Mouse (Mus musculus): ENCODE data around the gene Gatad2b. TPM values are rescaled to one million over a fixed set of nuclear protein-coding genes. Genes with fewer than 3 reads are reported as not detected.

The Gatad2b gene
- 12.1 TPM for polyA plus RNA-seq (2017; shearing (Covaris generic))

DNA sequence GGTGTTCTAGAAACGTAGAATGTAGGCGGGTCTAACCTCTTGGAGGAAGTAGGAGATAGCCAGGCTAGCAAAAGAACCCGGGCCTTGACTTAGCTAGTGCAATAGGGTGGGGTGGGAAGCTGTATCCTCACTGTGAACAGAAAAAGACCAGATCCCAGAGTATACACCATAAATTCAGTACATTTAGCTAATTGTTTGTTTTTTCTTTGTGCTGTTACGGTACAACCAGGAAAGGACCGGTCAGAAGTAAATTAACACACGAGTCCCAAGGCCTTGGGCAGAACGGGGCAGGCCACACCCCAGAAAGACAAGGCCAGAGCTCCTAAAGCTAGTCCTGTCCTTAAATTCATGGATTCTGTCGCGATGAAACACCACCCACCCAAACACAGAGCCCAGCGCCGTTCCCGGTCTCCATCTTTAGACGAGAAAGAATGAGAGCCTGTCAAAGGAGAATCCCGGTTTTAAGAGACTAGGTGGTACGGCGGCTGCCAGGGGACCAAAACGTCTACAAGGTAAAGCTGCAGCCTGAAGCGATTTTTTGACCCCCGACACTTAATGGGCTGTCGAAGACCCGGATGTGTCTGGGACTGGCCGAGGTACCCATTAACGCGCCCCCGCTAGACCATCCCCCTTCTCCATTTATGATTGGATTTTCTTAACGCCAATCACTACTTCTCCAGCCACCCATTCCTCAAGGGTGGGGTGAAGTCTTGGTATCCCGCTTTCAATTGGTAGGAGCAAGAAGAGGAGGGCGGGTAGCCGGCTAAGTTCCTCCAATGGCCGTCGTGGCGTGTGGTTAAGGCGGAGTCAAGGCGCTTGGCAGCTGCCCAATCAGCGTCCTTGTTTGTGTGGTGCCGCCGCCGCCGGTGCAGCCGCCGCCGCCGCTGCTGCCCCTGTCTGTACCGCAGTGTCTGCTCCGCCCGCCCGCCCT, at the start of gene Gatad2b:
Gene Gatad2b (plus strand): TSS at position 834 of the 931 bp plus-strand sequence.

DNA sequence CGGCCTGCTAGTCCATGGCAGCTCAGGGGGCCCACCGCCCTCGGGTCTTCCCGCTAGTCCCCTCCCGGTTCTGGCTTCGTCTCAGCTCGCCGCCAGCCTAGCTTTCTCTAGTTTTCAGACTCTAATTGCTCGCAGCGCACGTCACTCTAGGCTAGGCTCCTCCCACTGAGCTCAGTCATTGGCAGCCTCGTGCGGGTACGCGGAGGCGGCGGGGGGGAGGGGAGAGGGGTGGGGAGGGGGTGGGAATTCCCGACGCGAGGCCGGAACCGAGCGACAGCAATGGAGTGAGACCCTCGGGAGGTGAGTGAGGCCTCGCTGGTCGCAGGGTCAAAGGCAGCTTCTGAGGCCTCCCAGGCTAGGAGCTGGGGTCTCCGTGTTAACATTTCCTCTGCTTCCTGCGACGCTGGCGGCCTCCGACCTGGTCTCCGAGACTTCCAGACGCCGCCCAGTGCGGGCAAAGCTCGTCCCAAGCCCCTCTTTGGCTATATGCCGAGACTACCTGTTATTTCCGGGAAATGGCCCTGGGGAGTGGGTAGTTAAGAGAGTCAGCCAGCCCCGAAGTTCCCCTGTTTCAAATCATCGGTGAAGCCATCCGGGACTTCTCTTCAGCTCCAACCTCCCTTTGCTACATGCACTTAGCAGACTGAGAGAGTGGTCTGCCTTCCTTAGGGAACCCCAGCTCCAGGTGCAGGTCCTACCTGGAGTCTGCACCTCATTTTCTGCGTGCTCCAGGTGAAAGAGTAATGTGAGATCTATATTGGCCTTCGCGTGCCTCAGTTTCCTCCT, 44.8 kb upstream of the Gatad2b start, which contains the start of gene Slc39a1:
Gene Slc39a1 (plus strand): TSS at position 213 of the 786 bp plus-strand sequence.

DNA sequence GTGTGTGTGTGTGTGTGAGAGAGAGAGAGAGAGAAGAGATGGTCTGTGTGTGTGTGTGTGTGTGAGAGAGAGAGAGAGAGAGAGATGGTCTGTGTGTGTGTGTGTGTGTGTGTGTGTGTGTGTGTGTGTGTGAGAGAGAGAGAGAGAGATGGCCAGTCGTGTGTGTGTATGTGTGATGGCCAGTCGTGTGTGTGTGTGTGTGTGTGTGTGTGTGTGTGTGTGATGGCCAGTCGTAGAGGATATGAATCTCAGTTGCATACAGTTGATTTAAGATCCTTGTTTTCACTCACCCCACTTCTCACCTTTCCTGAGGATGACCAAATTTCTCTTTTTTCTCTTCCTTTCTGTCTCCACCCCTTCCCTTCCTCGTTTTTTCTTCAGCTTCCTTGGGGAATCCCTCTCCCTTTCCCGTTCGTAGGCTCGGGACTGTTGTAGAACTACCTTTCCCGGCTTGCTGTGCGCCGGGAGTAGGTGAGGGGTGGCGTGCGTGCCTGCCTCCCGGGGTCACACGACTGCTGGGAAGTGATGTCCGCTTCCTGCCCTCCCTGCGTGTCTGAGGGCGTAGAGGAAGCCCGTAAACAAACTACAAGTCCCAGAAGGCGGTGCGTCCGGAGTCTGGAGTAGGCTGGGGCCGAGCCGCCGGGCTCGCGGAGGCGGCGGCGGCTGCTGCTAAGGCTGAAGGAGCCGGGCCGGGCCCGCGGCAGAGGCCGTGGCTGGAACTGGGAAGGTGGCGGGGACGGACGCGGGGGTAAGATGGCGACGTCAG, 39.1 kb upstream of the Gatad2b start, which contains the start of gene Crtc2:
Gene Crtc2 (plus strand): TSS at position 511 of the 766 bp plus-strand sequence.

DNA sequence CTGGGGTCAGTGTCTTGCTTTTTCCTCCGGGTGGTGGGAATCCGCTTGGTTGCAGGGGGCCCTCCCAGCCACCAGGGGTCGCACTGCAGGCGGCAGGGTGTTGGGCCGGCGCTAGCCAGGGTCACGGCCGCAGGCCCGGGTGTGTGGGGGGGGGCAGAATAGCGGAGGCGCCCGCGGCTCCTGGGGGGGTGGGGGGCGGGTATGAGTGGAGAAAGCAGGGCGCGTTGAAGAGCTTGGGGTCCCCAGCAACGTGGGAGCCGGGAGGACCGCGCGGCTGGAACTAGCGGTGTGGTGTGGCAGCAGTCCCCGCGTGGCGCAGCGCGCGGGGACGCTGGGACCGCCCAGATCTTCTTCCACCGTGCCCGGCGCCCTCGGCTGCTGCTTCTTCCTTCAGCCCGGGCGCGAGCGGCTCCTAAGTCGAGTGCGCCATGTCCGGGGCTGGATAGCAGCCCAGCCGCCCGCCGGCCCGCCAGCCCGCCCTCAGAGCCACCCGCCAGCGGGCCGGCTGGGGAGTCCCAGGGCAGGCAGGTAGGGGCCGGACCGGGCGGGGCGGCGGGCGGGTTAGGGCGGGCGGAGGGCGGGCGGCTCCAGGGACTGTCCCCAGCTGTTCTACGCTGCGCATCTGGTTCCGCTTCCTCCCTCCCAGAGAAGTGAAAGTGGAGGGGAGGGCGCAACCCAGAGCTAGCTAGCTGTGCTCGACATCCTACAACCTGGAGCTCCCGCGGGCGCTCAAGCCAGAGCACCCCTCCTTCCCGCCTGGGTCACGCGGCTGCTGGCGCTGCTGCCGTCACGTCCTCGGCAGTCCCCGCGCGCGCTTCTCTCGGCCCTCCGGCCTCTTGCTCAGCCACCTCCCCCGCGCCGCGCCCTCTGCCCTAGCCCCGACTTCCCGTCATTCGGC, 27.7 kb upstream of the Gatad2b start, which contains the start of gene Dennd4b:
Gene Dennd4b (plus strand): TSS at position 152 of the 898 bp plus-strand sequence.

DNA sequence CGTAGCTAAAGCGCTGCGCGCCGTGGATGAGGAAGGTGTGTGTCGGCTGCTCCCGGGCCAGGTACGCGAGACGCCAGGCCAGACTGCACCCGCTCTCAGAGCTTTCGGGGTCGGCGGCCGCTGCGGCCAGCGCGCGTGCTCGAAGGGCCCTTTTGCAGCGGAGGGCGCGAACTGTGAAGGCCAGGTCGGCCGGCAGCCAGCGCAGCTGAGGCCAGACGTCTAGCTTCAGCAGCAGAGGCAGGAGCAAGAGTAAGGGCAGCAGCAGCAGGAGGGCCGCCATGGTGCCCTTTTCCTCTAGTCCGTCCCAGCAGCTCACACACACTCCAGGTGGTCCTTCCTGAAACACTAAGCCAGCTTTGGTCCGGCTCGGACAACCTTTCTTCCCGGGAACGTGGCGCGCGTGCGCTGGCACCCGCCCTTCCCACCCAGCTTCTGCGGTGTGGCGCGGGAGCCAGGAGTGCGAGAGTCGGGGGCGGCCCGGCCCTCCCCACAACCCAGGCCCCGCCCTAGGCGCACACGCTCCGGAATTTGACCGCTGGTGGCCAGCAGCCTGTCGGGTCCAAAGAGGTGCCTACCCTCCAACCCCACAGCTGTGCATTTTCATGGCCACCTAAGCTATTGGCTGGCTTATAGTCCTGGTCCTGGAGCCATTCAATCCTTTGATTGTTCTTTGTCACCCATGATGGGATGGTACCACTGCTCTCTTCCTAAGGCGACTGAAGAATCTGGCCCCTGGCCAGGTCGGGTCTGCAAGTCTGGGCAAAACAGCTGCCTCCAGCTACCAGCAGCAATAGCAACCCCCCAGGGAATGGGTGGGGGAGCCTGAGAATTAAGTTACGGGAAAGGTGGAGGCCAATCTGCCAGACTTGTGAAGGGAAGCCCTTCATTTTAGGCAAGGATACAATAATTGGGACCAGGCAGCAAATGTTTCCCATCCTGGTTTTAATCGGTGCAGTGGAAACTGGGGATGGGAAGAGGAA, 96.8 kb downstream of the Gatad2b start, which contains the start of gene Slc27a3:
Gene Slc27a3 (minus strand): TSS at position 428 of the 980 bp plus-strand sequence.

Other genes with a start within 250 kb of the Gatad2b start
- gene 4933434E20Rik, start 241.5 kb upstream of the Gatad2b start, polyA plus RNA-seq (2017; shearing (Covaris generic)) = 143 TPM
- 194 TPM for gene Ubap2l, start 240.6 kb upstream of the Gatad2b start, polyA plus RNA-seq (2017; shearing (Covaris generic))
- 970 TPM for gene Tpm3, start 220.5 kb upstream of the Gatad2b start, polyA plus RNA-seq (2017; shearing (Covaris generic))
- gene Nup210l, start 189.0 kb upstream of the Gatad2b start, polyA plus RNA-seq (2017; shearing (Covaris generic)) = 0.53 TPM
- gene Rps27, start 79.5 kb upstream of the Gatad2b start, polyA plus RNA-seq (2017; shearing (Covaris generic)) = 1,493 TPM
- gene Rab13, start 79.5 kb upstream of the Gatad2b start, polyA plus RNA-seq (2017; shearing (Covaris generic)) = 0.24 TPM
- gene Jtb, start 61.6 kb upstream of the Gatad2b start, polyA plus RNA-seq (2017; shearing (Covaris generic)) = 162 TPM
- not detected for gene Creb3l4, start 49.7 kb upstream of the Gatad2b start, polyA plus RNA-seq (2017; shearing (Covaris generic))
- 2.1 TPM for gene Slc39a1, start 45.0 kb upstream of the Gatad2b start, polyA plus RNA-seq (2017; shearing (Covaris generic))
- 107 TPM for gene Crtc2, start 39.0 kb upstream of the Gatad2b start, polyA plus RNA-seq (2017; shearing (Covaris generic))
- gene Dennd4b, start 28.0 kb upstream of the Gatad2b start, polyA plus RNA-seq (2017; shearing (Covaris generic)) = 53.6 TPM
- gene Slc27a3, start 96.8 kb downstream of the Gatad2b start, polyA plus RNA-seq (2017; shearing (Covaris generic)) = 0.49 TPM
- gene Ints3, start 140.4 kb downstream of the Gatad2b start, polyA plus RNA-seq (2017; shearing (Covaris generic)) = 34.7 TPM
- not detected for gene Npr1, start 172.7 kb downstream of the Gatad2b start, polyA plus RNA-seq (2017; shearing (Covaris generic))
- 102 TPM for gene Ilf2, start 182.9 kb downstream of the Gatad2b start, polyA plus RNA-seq (2017; shearing (Covaris generic))
- gene Snapin, start 197.9 kb downstream of the Gatad2b start, polyA plus RNA-seq (2017; shearing (Covaris generic)) = 107 TPM
- gene Chtop, start 216.3 kb downstream of the Gatad2b start, polyA plus RNA-seq (2017; shearing (Covaris generic)) = 166 TPM
- gene S100a1, start 221.2 kb downstream of the Gatad2b start, polyA plus RNA-seq (2017; shearing (Covaris generic)) = 3.4 TPM
- 133 TPM for gene S100a13, start 221.3 kb downstream of the Gatad2b start, polyA plus RNA-seq (2017; shearing (Covaris generic))
- gene S100a14, start 233.7 kb downstream of the Gatad2b start, polyA plus RNA-seq (2017; shearing (Covaris generic)) = not detected
- 0.30 TPM for gene S100a16, start 244.1 kb downstream of the Gatad2b start, polyA plus RNA-seq (2017; shearing (Covaris generic))